ENCODE assay signal across 20 mouse cellular contexts in genomic region chr19:14798417-14798816, GRCm38 (mm10).
"Had no signal": no experiment of that assay in that cellular context is flagged by ENCODE, and none has a peak within 500 bp of the region (broad histone marks: within the 10 kb centered on the region; RNA-seq: fewer than 3 reads in every experiment).

No protein-coding gene starts in this region.

- H3K4me1 ChIP-seq: intestine, embryonic 15.5 days; limb, embryonic 13.5 days; liver, embryonic 12.5 days; liver, embryonic 15.5 days; neural tube, embryonic 12.5 days; stomach, embryonic 15.5 days had no signal

- H3K9me3 ChIP-seq: intestine, embryonic 15.5 days; limb, embryonic 13.5 days; liver, embryonic 12.5 days; liver, embryonic 15.5 days; lung, embryonic 15.5 days; midbrain, embryonic 13.5 days; neural tube, embryonic 12.5 days; stomach, embryonic 15.5 days had no signal

- ATAC-seq: intestine, embryonic 15.5 days; liver, embryonic 12.5 days; midbrain, embryonic 13.5 days had no signal

- H3K27me3 ChIP-seq: intestine, embryonic 15.5 days; limb, embryonic 13.5 days; liver, embryonic 12.5 days; liver, embryonic 15.5 days; neural tube, embryonic 12.5 days had no signal

- H3K36me3 ChIP-seq: intestine, embryonic 15.5 days; limb, embryonic 13.5 days; liver, embryonic 12.5 days; liver, embryonic 15.5 days; lung, embryonic 15.5 days; midbrain, embryonic 13.5 days; neural tube, embryonic 12.5 days; stomach, embryonic 15.5 days had no signal

- H3K9ac ChIP-seq: intestine, embryonic 15.5 days; limb, embryonic 13.5 days; liver, embryonic 12.5 days; liver, embryonic 15.5 days; lung, embryonic 15.5 days; midbrain, embryonic 13.5 days; neural tube, embryonic 12.5 days; stomach, embryonic 15.5 days had no signal

- H3K27ac ChIP-seq: intestine, embryonic 15.5 days; limb, embryonic 13.5 days; liver, embryonic 12.5 days; liver, embryonic 15.5 days; lung, embryonic 15.5 days; midbrain, embryonic 13.5 days; neural tube, embryonic 12.5 days; stomach, embryonic 15.5 days had no signal

- DNase-seq: kidney, adult 11 months; kidney, adult 9 months; kidney, postnatal 14 days; kidney, postnatal 4 days; left cerebral cortex, postnatal 4 days; liver; lung, adult 18-20 months; lung, postnatal 4 days; retina, postnatal 1 day; right cerebral cortex, postnatal 25 days; spleen, adult 18-20 months; thymus, postnatal 25 days had no signal

- H3K4me3 ChIP-seq: intestine, embryonic 15.5 days; limb, embryonic 13.5 days; liver, embryonic 12.5 days; liver, embryonic 15.5 days; lung, embryonic 15.5 days; midbrain, embryonic 13.5 days; neural tube, embryonic 12.5 days; stomach, embryonic 15.5 days had no signal

- H3K4me2 ChIP-seq: intestine, embryonic 15.5 days; limb, embryonic 13.5 days; liver, embryonic 12.5 days; liver, embryonic 15.5 days; lung, embryonic 15.5 days; midbrain, embryonic 13.5 days; neural tube, embryonic 12.5 days; stomach, embryonic 15.5 days had no signal
